9 mouse cellular contexts compared by ENCODE assay signal in the genomic region with DNA sequence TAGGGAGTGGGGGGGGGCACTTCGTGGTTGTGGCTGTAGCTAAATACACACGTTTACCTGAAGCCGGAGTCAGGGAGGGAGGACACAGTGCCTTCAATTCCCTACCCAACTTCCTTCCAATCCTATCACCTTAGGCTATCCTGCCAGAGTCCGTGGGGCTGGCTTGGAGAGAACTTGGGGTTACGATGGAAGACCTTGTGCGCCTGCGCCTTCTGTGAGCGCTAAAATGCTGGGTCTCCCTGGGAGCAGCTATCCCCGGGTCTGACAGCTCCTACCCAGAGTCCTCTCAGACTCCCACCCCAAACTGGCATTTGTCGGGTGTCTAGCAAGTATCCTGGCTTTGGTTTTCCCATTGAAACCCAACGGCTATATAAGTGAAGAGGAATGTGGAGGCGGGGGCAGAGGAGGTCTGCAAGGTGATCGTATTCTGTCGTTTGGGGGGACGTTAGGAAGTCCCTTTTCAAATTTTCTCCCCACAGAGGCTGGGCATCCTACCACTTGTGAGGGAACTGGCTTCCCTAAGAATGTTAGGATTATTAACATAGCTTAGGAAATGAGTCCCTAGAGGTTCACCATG.
A peak's percentile ranks its signal among the peaks of the same experiment; 100 is the strongest.
DNase-seq lines count a peak whose midpoint lies in the region; ATAC-seq and TF ChIP-seq lines count a peak whose summit lies in the region.
"Had no signal": no experiment of that assay in that cellular context is flagged by ENCODE, and none has a peak within 500 bp of the region (broad histone marks: within the 10 kb centered on the region; RNA-seq: fewer than 3 reads in every experiment).

No protein-coding gene starts in this region.

- no peak for TF ChIP-seq CTCF in midbrain, postnatal 0 days (IDR thresholded peaks at IDR 0.05)

- H3K4me2 ChIP-seq in heart, embryonic 16.5 days (ENCODE audit: low read depth, low read length): peak overlapping the region; percentile 75
- peak overlapping the region; percentile 64 for H3K4me2 ChIP-seq in embryonic facial prominence, embryonic 13.5 days
- H3K4me2 ChIP-seq in intestine, embryonic 14.5 days (ENCODE audit: low read length): peak overlapping the region; percentile 37
- peak overlapping the region; percentile 63 for H3K4me2 ChIP-seq in midbrain, postnatal 0 days (ENCODE audit: low read depth, low read length, poor library complexity, severe bottlenecking)

- DNase-seq in heart, adult 9 months (ENCODE audit: low spot score in 2 of 2): no peak
- no peak for DNase-seq in intestine, embryonic 14.5 days (ENCODE audit: low spot score)
- DNase-seq in midbrain, postnatal 0 days (ENCODE audit: low spot score): no peak
- no peak for DNase-seq in ovary, postnatal 14 days (ENCODE audit: low spot score)
- no peak for DNase-seq in cerebellum, postnatal 4 days (ENCODE audit: low spot score in 2 of 2)
- DNase-seq in layer of hippocampus, adult 18-20 months (ENCODE audit: low spot score in 2 of 2): no peak
- DNase-seq: cerebellum, postnatal 36 days had no signal

- H3K36me3 ChIP-seq in heart, embryonic 16.5 days (ENCODE audit: control insufficient read depth, insufficient read depth): no peaks in the 10 kb centered on the region
- no peaks in the 10 kb centered on the region for H3K36me3 ChIP-seq in embryonic facial prominence, embryonic 13.5 days
- H3K36me3 ChIP-seq in intestine, embryonic 14.5 days (ENCODE audit: control insufficient read depth, insufficient read depth, low read length): no peaks in the 10 kb centered on the region
- H3K36me3 ChIP-seq in midbrain, postnatal 0 days (ENCODE audit: insufficient read depth, low read length): no peaks in the 10 kb centered on the region

- H3K4me1 ChIP-seq in heart, embryonic 16.5 days (ENCODE audit: control insufficient read depth, insufficient read depth, low read length): peaks cover 3% of the 10 kb centered on the region; the same call in 1 of the 2 replicates
- H3K4me1 ChIP-seq in embryonic facial prominence, embryonic 13.5 days: peaks cover 40% of the 10 kb centered on the region
- H3K4me1 ChIP-seq in intestine, embryonic 14.5 days (replicated peaks; ENCODE audit: control insufficient read depth, insufficient read depth, low read length): peaks cover 39% of the 10 kb centered on the region
- no peaks in the 10 kb centered on the region for H3K4me1 ChIP-seq in midbrain, postnatal 0 days (ENCODE audit: insufficient read depth, low read length)

- H3K9ac ChIP-seq in heart, embryonic 16.5 days (ENCODE audit: low read length): no peak overlapping the region
- 0 out of 2 replicates have a peak overlapping the region, but pooled peaks have one; percentile 40 for H3K9ac ChIP-seq in embryonic facial prominence, embryonic 13.5 days
- H3K9ac ChIP-seq in intestine, embryonic 14.5 days (ENCODE audit: low read length): no peak overlapping the region
- no peak overlapping the region for H3K9ac ChIP-seq in midbrain, postnatal 0 days (replicated peaks; ENCODE audit: low read length, poor library complexity, severe bottlenecking)

- ATAC-seq in heart, embryonic 16.5 days (replicated peaks; ENCODE audit: extremely low read depth, insufficient read depth, low FRiP score): no peak
- no peak for ATAC-seq in embryonic facial prominence, embryonic 13.5 days (ENCODE audit: insufficient number of reproducible peaks, insufficient read depth, low FRiP score, low TSS enrichment, low read depth)
- no peak for ATAC-seq in intestine, embryonic 14.5 days (replicated peaks; ENCODE audit: low FRiP score, low TSS enrichment, low read depth)
- no peak for ATAC-seq in midbrain, postnatal 0 days (ENCODE audit: low FRiP score)

- WGBS in heart, embryonic 16.5 days: 8% methylated on average over 15 of the region's 15 CpGs
- WGBS in embryonic facial prominence, embryonic 13.5 days: 4% methylated on average over 15 of the region's 15 CpGs
- WGBS in intestine, embryonic 14.5 days: 24% methylated on average over 15 of the region's 15 CpGs
- WGBS in midbrain, postnatal 0 days: 1% methylated on average over 15 of the region's 15 CpGs

- H3K27me3 ChIP-seq in heart, embryonic 16.5 days (ENCODE audit: control insufficient read depth, insufficient read depth, low read length): peaks cover 11% of the 10 kb centered on the region; the same call in 1 of the 2 replicates
- peaks cover 16% of the 10 kb centered on the region; the same call in 1 of the 2 replicates for H3K27me3 ChIP-seq in embryonic facial prominence, embryonic 13.5 days
- 0 out of 2 replicates have a peak, but pooled peaks cover 2% of the 10 kb centered on the region for H3K27me3 ChIP-seq in intestine, embryonic 14.5 days (replicated peaks; ENCODE audit: control insufficient read depth, insufficient read depth, low read length)
- H3K27me3 ChIP-seq in midbrain, postnatal 0 days (ENCODE audit: insufficient read depth, low read length): peaks cover 21% of the 10 kb centered on the region

- peak overlapping the region; percentile 36 for H3K4me3 ChIP-seq in heart, embryonic 16.5 days (ENCODE audit: low read length)
- H3K4me3 ChIP-seq in embryonic facial prominence, embryonic 13.5 days: peak overlapping the region; percentile 32
- no peak overlapping the region for H3K4me3 ChIP-seq in intestine, embryonic 14.5 days (ENCODE audit: low read depth, low read length)
- H3K4me3 ChIP-seq in midbrain, postnatal 0 days (ENCODE audit: low read depth, low read length): peak overlapping the region; percentile 35

- H3K9me3 ChIP-seq in heart, embryonic 16.5 days (replicated peaks; ENCODE audit: control insufficient read depth, low read length): no peaks in the 10 kb centered on the region
- no peaks in the 10 kb centered on the region for H3K9me3 ChIP-seq in embryonic facial prominence, embryonic 13.5 days
- no peaks in the 10 kb centered on the region for H3K9me3 ChIP-seq in intestine, embryonic 14.5 days (ENCODE audit: control insufficient read depth, low read length)
- no peaks in the 10 kb centered on the region for H3K9me3 ChIP-seq in midbrain, postnatal 0 days (ENCODE audit: low read length)

- no peak overlapping the region for H3K27ac ChIP-seq in heart, embryonic 16.5 days (ENCODE audit: low read length)
- H3K27ac ChIP-seq in embryonic facial prominence, embryonic 13.5 days: no peak overlapping the region
- H3K27ac ChIP-seq in intestine, embryonic 14.5 days (ENCODE audit: low read depth): no peak overlapping the region
- H3K27ac ChIP-seq in midbrain, postnatal 0 days (ENCODE audit: low read depth, low read length): no peak overlapping the region
